Mouse (Mus musculus) thymus, postnatal 25 days (tissue): ENCODE measurements around the gene Sobp.

Experiments used
- DNase-seq: peaks from one replicate; pipeline ENCODE4 v3.0.0; 2022

The Sobp gene

GRCm38 (mm10) chr10:43027006-43027405, 147.3 kb downstream of the Sobp start:
- DNase-seq, result no peak

DNA sequence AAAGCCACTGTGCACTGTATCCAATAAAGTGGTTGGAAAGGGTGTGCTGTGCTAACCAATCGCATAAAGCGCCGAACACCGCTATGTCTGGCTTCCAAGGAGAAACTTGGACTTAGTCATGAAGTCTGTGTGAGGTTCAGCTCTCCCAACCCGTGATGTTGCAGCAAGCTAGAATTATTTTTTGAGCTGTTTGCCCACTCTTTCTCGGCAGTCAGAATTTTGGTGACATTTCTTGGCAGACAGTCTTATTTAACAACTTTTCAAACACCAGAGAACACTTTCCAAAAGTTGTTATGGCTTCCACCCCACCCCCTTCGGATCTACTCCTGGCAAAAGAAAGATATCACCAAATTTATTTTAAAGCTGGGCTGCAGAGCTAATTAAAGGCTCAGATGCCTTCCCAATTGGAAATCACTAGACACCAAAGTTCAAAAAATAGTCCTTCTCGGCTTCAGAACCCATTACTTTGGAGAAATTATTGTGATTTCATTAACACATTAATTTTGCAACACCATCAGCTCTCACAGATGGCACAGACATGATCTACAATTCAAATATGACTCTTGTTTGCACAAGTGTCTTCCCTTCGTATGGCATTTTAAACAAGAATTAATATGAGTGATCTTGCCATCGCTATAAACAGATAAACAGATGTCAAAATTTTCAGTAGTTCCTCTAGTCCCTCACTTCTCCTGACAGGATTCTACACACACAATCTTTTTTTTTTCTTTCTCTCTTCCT, 150.7 kb downstream of the Sobp start:
- no peak for DNase-seq

- no peak for DNase-seq
Measured at GRCm38 (mm10) chr10:43022190-43022761, 152.1 kb downstream of the Sobp start.

DNA sequence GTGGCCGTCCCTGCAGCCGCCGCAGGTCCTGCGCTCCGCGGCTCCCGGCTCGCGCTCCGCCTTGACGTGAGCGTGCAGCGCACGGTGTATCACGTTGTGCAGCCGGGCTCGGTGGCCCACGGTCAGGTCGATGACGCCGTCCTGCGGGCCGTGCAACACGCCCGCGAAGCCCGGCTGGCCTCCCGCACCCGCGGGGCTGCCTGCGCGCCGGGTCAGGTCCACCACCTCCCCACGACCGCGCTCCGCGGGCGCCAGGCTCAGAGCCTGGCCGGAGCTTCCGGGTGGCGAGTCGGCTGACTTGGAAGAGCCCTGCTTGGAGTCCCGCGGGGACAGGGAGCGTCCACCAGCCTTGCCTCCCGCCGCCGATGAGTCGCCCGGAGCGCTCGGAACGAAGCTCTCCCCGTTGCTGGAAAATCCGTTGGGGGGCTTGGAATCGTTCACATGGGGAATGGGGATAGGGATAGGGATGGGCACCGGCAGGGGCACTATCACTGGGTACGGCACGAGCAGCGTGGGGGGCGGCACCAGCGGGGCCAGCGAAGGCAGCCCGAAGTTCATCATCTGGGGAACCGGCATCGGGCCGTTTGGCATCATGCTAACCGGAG, 152.7 kb downstream of the Sobp start:
- no peak for DNase-seq

GRCm38 (mm10) chr10:43021017-43021416, 153.3 kb downstream of the Sobp start:
- DNase-seq, result no peak

DNA sequence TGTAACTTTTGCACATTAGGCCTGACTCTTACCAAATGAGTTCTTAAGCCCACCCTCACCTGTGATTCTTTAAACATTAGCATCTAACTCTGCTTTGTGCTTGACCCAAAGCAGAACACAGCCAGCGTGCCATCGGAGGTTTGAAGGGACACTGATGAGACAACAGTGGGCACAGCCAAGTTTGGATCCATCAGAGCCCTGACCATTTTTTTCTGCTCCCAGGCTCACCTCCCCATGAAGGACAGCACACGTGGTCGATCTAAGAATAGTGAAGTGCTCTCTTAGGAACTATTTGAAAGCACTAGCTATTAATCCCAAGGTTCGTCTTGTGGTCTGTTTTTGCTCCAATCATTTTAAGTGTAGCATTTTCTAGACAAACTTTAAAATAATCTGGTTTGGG, 159.5 kb downstream of the Sobp start:
- DNase-seq, result no peak

- DNase-seq, result no peak
Measured at GRCm38 (mm10) chr10:43014358-43014757, 160.0 kb downstream of the Sobp start.

DNA sequence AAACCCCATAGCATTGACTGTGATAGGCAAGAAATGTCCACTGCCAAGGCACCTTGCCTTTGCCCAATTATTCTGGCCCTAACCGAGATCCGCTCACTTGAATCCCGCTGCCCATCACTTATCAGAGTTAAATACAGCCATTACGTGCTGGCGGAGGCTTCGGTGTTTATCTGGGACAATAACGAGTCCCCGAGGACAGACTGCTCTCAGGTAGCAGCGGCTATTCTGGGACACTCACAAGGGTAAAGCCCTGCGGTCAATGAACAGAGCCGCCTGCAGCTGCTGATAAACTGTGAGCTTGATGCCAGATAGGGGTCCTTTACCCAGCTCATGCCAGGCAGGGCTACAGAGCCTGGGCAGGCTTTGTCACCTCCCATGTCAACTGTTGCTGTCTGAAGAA, 166.2 kb downstream of the Sobp start:
- no peak for DNase-seq

DNA sequence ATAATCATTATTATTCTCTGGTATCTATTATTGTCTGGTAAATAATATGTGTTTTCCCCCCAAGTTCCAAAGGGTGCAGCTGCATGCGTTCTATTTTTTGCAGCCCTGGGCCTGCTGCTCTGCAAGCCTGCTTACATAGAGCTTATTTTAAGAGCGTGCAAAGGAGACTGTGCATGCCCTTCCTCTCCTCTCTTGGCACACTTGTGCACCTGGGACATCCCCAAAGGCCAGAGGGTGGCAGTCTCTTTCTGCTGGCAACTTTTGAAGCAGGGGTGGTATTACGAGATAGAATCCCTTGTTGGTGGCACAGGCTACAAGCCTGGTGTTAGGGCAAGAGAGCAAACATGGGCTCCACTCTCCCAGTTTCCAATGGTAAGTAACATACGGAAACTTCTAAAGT, 167.8 kb downstream of the Sobp start:
- no peak for DNase-seq

DNA sequence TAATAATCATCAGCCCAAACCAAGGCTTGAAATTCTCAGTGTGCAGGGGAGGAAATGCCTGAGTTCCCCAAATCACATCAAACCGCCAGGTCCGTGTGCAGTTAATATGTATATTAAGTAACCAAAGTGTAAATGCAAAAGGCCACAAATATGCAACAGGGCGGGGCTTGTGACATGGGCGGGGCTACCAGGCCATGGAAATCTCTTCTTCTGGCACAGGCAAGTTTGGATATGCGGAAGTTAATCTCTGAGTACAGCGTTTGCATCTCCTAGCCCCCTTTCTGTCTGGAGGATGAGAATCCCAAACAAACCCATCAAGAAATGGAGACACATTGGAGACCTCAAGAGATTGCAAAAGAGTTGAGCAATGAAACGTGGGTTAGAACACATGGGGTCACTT, 168.7 kb downstream of the Sobp start:
- DNase-seq, result no peak

GRCm38 (mm10) chr10:43005031-43005430, 169.3 kb downstream of the Sobp start:
- DNase-seq, result no peak

DNA sequence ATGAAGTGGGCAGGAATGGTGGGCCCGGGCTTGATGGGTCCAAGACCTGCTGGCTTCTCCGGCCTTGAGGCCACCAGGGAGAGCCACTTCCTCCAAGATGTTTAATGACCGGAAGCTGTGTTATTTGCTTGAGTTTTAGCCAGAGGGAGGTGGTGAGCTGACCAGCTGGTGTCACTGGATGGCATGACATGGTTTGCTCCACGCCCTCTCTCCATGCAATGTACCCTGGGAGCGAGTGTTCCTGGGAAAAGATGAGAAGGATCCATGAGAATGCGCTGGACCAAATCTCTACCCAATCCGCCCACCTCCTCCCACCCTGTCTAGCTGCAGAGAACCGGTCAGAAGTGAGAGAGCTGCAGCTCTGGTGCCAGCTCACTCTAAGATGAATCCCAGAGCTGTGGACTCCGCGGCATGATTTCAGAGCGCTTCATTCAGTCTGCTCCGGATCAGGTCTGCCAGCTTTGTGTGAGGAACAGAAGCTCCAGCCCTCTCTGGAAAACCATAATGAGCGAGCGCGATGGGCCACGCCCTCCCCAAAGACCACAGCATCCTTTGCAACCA, 170.1 kb downstream of the Sobp start:
- DNase-seq, result no peak

DNA sequence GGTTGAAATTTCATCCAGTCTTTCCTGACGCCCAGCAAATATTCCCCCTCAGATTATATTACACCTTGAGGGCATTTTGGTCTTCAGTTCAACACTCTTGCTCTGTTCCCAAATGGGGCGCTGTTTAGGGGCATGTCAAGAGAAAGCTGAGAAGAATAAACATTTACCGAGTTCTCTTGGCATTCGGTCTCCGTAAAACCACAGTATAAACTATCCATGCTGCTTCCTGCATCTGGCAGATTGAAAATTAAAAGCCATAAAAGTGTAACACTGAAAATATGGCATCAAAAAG, 170.9 kb downstream of the Sobp start:
- no peak for DNase-seq

- no peak for DNase-seq
Measured at GRCm38 (mm10) chr10:43002721-43003465, 171.4 kb downstream of the Sobp start.

DNA sequence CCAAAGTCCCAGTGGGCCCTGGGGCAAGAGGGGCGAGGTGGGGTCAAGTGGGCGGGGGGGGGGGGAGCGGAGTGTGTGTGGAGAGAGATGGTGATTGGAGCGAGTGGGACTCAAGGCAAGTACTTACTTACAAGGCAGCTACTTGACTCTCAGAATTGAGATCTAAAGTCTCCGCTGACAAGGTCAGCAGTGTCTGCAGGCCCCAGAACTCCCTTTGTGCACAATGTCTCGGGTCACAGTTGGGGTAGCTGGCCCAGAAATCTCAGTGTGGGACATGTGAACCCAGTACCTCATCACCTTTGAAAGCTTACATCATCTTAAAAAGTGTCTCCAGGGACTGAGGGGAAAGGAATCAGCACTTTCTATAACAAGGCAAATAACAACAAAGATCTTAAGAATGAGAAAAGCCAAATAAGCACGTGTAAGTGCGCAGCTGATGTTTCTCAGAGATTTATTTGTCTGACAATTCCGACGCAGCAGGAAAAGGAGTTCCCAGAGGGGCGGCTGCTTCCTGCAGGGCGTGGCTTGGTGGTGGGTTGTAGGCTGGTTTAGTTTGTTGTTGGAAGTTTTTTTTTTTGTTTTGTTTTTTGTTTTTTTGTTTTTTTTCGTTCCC, 172.2 kb downstream of the Sobp start:
- no peak for DNase-seq

DNA sequence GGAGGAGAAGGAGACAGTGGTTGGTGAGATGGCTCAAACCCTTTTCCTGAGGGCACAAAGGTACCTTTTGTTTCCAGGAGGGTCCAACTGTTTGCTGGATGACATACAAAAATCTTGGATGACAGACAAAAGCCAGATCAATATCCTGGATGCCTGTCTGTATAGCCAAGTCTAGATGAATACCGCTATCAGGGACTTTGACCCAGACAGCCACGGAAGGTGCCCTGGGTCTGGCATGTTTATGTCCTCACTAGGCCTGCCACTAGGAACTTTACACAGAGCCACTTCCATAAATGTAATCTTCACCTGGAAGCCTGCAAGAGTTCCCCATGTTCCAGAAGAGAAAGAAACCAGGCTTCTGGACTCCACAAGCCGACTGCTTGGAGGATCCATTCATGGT, 172.9 kb downstream of the Sobp start:
- DNase-seq, result no peak

GRCm38 (mm10) chr10:42999324-42999723, 175.0 kb downstream of the Sobp start:
- no peak for DNase-seq

GRCm38 (mm10) chr10:42997278-42997677, 177.1 kb downstream of the Sobp start:
- no peak for DNase-seq

- DNase-seq, result no peak
Measured at GRCm38 (mm10) chr10:42995484-42995895, 178.8 kb downstream of the Sobp start.

- no peak for DNase-seq
Measured at GRCm38 (mm10) chr10:42994331-42994782, 180.0 kb downstream of the Sobp start.

GRCm38 (mm10) chr10:42991018-42991417, 183.3 kb downstream of the Sobp start:
- no peak for DNase-seq

- peak; percentile 75 for DNase-seq
Measured at GRCm38 (mm10) chr10:42989910-42990309, 184.4 kb downstream of the Sobp start.

- no peak for DNase-seq
Measured at GRCm38 (mm10) chr10:42988627-42989026, 185.7 kb downstream of the Sobp start.
